Mouse (Mus musculus) layer of hippocampus, postnatal 14 days (tissue): Measurements from ENCODE around the gene Acot2. TPM values are rescaled to one million over a fixed set of nuclear protein-coding genes. Genes with fewer than 3 reads are reported as not detected.
"Not testable (repeated sequence)": the region's sequence is repeated elsewhere in the genome, so short reads cannot be mapped to it uniquely, and the experiment has no call there.

ENCODE experiments used
- DNase-seq, 2 experiments: peaks; one replicate each; pipeline ENCODE4 v3.0.0; 2021 to 2022; ENCODE audit warnings: low spot score in 2 of 2, mixed read lengths in 1 of 2
- long read RNA-seq, 2 experiments: library from polyadenylated mRNA; stranded (forward); transcript quantifications; one replicate each; pipeline ENCODE4 v2.0.0; 2021
- total RNA-seq, 2 experiments: library from RNA; stranded (reverse); gene quantifications; 2 replicates each; pipeline ENCODE4 v1.2.3; 2021

The Acot2 gene
- 10 to 100 TPM; 15.0 to 15.3 TPM for total RNA-seq
- long read RNA-seq, experiment 1, transcript Acot2-201 (3 exons, 2,196 nt): major isoform, 9 of 9 reads
- long read RNA-seq, experiment 1, partial matches to known transcripts: 0 of 9 reads
- long read RNA-seq, experiment 1, other reads (novel, unspliced or antisense): 0 of 9 reads
- long read RNA-seq, experiment 2, transcript Acot2-201 (3 exons, 2,196 nt): major isoform, 24 of 26 reads
- long read RNA-seq, experiment 2, partial matches to known transcripts: 0 of 26 reads
- long read RNA-seq, experiment 2, other reads (novel, unspliced or antisense): 2 of 26 reads

DNA sequence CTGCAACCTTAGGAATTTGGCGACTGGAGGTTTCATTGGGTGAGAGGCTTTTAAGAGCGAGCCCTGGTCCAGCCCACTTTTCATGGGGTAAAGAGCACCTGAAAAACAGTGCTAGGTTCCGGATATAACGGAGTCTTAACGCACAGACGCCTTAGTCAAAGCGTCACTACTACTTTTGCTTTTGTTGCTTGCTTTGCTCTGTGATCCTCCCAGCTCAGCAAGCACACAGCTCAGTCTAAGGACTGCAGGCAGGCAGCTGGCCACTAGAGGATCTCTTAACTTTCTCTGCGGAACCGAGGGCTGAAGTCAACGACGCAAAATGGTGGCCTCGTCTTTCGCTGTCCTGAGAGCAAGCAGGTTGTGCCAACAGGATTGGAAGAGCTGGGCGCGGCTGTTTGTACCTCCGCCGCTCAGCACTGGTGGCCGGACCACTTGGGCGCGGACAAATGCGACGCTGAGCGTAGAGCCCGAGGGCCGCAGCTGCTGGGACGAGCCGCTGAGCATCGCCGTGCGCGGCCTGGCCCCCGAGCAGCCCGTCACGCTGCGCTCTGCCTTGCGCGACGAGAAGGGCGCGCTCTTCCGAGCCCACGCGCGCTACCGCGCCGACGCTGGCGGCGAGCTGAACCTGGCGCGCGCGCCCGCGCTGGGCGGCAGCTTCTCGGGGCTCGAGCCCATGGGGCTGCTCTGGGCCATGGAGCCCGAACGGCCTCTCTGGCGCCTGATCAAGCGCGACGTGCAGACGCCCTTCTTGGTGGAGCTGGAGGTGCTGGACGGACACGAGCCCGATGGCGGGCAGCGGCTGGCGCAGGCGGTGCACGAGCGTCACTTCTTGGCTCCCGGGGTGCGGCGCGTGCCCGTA is at the start of gene Acot2:
Gene Acot2, plus strand, starts transcription at position 279 of the 859 bp plus-strand sequence.
- peak; percentile 77 to 83 for DNase-seq

DNA sequence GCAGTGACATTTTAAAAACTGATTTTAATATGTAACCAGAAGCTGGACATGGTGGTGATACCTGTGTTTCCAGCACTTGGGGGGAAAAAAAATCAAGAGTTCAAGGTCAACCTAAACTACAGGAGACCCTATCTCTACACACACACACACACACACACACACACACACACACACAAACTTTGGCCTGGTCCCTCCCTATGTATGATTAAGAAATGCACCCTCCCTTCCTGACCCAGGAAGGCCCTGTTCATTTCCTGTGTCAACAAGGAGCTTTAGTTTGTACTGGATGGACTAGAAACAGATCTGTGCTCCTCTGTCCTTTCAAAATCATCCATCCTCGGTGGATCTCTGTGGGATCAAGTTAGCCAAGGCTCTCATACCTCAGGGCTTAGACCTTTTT is 49.1 kb upstream of the Acot2 start:
- DNase-seq: not testable (repeated sequence)

GRCm38 (mm10) chr12:83939332-83939731 is 48.3 kb upstream of the Acot2 start:
- no peak for DNase-seq

- DNase-seq: no peak
Observed at GRCm38 (mm10) chr12:83940031-83940430, 47.6 kb upstream of the Acot2 start.

DNA sequence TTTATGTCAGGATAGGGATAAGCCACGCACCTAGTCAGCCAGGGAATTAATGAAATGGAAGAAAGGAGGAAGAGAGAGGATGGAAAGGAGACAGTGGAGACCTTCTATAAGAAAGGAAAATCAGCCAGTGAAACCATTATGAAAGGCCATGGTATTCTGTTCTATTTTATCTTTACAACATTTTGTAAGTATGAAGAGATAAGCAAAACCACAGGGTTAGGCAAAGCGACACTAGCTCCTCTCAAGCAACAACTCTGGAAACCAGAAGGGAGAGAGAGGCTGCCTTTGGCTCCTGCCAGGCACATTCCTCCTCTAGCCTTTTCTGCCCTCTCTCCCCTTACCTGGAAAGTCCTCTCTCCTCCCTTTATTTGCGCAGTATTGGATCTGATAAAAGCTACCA is 45.7 kb upstream of the Acot2 start:
- no peak for DNase-seq

GRCm38 (mm10) chr12:83947260-83947811 is 40.3 kb upstream of the Acot2 start:
- no peak for DNase-seq

DNA sequence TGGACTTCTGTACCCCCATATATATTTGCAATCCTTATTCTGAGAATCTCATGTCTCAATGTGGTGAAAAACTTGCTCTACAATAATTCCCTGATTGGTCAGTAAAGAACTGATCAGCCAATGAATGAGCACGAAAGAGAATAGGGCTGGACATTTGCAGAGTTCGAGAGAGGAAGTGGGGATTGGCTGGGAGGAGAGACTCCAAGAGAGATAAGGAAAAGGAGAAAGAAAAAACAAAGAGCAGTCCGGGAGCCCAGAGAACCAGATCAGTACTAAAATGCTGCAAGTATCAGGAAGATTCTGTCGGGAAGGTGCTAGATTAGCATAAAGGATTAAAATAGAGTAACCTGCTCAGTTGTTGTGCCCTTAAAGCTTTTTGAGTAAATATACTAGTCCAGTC is 38.6 kb upstream of the Acot2 start:
- DNase-seq: no peak

- no peak for DNase-seq
Observed at GRCm38 (mm10) chr12:83949776-83950492, 37.7 kb upstream of the Acot2 start.

- DNase-seq: peak; percentile 75 to 83
Observed at GRCm38 (mm10) chr12:83950493-83950839, 37.2 kb upstream of the Acot2 start, which contains the start of gene Riox1. TSS of gene Riox1 (plus strand) at chr12:83950608.

DNA sequence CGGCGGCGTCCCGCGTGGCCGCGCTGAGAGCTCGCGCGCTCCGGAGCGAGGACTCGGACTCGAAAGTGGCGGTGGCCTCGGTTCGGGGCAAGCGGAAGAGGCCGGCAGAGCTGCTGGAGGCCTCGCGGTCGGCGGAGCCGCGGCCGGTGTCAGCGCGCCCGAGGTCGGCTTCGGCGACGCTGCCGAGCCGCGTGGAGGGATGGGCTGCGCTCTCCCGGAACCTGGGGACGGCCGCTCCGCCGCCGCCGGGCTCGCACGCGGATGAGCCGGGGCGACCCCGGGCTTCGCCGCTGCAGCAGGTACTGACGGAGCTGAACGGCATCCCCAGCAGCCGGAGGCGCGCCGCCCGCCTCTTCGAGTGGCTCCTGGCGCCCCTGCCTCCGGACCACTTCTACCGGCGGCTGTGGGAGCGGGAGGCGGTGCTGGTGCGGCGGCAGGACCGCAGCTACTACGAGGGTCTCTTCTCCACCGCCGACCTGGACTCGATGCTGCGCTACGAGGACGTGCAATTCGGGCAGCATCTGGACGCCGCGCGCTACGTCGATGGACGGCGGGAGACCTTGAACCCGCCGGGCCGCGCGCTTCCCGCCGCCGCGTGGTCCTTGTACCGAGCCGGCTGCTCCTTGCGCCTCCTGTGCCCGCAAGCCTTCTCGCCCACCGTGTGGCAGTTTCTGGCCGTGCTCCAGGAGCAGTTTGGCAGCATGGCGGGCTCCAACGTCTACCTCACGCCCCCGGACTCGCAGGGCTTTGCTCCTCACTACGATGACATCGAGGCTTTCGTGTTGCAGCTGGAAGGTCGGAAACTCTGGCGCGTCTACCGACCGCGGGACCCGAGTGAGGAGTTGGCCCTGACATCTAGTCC is 36.6 kb upstream of the Acot2 start:
- peak; percentile 50 to 52 for DNase-seq

DNA sequence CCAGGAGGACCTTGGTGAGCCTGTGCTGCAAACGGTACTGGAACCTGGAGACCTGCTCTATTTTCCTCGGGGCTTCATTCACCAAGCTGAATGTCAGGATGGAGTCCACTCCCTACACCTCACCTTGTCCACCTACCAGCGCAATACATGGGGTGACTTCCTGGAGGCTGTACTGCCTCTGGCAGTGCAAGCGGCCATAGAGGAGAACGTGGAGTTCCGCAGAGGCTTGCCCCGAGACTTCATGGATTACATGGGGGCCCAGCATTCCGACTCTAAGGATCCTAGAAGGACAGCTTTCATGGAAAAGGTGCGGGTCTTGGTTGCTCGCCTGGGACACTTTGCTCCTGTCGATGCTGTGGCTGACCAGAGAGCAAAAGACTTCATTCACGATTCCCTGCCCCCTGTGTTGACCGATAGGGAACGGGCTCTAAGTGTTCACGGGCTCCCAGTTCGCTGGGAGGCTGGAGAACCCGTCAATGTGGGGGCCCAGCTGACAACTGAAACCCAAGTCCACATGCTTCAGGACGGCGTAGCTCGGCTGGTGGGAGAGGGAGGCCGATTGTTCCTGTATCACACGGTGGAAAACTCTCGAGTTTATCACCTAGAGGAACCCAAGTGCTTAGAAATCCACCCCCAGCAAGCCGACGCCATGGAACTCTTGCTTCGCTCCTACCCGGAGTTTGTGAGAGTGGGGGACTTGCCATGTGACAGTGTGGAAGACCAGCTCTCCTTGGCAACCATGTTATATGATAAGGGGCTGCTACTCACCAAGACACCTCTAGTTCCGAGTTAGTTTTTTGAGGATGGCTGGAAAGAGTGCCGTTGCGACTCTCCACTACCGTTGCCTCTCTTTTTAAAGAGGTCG is 35.7 kb upstream of the Acot2 start:
- DNase-seq: no peak

GRCm38 (mm10) chr12:83958278-83958677 is 29.4 kb upstream of the Acot2 start:
- no peak for DNase-seq

DNA sequence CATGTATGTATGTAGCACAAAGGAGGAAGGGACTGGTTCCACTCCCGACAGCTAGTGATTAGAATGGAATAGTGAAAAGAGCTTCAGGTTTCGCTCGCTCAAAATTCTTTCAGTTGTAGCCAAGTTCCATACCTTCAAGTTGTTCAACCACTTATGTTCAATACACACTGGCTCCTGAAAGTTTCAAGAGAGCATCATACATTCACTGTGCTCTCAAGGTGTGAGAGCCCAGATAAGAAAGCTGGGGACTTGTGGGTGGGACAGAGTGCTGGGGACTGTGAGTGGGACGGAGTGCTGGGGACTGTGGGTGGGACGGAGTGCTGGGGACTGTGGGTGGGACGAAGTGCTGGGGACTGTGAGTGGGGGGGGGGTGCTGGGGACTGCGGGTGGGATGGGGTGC is 22.4 kb upstream of the Acot2 start:
- no peak for DNase-seq

DNA sequence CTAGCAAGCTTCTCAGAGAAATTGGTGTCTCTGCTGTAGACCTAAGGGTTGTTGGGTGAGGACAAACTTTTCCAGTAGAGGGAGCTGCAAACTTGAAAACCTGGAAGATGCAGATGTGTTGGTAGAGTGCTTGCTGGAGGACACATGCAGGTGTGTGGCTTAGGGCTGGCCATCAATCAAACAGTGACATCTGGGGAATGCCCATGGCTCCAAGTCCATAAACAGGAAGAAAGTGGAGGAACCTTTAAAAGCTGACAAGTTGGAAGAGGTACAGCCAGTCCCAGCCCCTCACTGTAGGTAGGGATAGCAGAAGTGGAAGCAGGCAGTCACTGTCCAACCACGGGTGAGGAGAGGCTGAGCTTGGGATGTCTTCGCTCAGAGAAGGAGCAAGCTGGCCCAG is 15.5 kb upstream of the Acot2 start:
- peak; percentile 25 to 43 for DNase-seq

DNA sequence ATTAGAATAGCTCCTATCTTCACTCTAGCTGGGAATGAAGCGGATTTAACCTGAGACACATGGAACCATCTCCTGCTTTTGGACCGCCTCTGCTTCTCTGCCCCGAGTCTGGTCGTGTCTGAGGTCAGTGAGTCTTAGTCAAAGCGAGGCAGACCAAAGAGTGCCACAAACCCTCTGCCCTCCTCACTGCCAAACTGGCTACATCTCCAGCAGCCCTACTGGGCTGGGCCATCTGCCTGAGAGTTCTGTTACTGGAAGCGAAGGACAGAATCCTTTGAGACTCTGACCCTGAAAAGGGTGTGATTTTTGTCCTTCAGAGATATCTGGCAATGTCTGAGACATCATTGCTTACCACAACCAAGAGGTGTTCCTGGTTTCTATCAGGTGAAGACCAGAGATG is 8.8 kb upstream of the Acot2 start:
- no peak for DNase-seq

- DNase-seq: no peak
Observed at GRCm38 (mm10) chr12:83981615-83982014, 6.0 kb upstream of the Acot2 start.

- no peak for DNase-seq
Observed at GRCm38 (mm10) chr12:83984752-83985151, 2.9 kb upstream of the Acot2 start, which contains the start of gene Heatr4. TSS of gene Heatr4 (minus strand) at chr12:83984852.

- no peak for DNase-seq
Observed at GRCm38 (mm10) chr12:83987242-83987582, 449 bp upstream of the Acot2 start.

DNA sequence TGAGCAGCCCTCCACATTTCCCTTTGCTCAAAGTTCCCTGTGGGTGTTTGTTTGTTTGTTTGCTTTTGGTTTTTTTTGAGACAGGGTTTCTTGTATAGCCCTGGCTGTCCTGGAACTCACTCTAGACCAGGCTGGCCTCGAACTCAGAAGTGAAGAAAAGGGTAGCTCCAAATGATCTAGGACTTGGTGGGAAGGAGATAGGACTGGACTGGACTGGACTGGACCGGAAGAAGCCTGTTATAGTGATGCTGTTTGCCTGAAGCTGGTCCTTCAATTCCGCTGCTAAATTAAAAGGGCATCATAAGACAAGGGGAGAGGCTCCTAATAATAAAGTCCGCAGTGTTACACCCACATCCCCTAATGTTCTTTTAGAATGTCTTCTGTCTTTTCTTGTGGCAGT is 822 bp downstream of the Acot2 start:
- no peak for DNase-seq

DNA sequence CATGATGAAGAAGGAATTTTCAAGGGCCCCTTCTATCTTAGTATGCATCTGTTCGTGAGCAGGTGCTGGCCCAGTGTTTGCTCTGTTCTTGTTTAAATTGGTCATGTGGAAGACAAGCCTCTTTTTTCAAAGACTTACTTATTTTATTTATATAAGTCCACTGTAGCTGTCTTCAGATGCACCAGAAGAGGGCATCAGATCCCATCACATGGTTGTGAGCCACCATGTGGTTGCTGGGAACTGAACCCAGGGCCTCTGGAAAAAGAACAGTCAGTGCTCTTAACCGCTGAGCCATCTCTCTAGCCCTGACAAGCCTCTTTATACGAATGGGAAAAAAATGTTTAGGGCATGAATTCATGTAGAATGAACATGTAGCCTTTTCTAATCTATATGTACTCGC is 1.7 kb downstream of the Acot2 start:
- no peak for DNase-seq
